Mouse (Mus musculus) limb, embryonic 14.5 days (tissue): ENCODE measurements at regions not wholly inside any gene's neighbourhood (a gene's known extent, or its start where the extent isn't known, plus 50 kb on each side); places are given as distances from the start of the nearest gene placed in this dataset.

Source experiments
- ATAC-seq: fragments of 200-750 bp; cut with Nextera tagmentation; 2 replicates; pipeline ENCODE4 v1.8.0; 2017; ENCODE audit warnings: low read depth, moderate number of reproducible peaks, moderate TSS enrichment; ENCODE audit not compliant: low FRiP score
- DNase-seq: peaks from one replicate; pipeline ENCODE4 v3.0.0-alpha.2; 2015; ENCODE audit warnings: low spot score
- H3K27ac ChIP-seq: fragments of 300-500 bp; sonication (generic); replicated peaks from 2 replicates; pipeline ENCODE4 v1.5.1; 2014; ENCODE audit warnings: low read depth, mild to moderate bottlenecking, low read length, moderate library complexity, mixed read lengths
- H3K27me3 ChIP-seq: fragments of 300-500 bp; sonication (generic); 2 replicates; pipeline ENCODE4 v1.6.1; 2014; ENCODE audit warnings: low read length, mixed read lengths; ENCODE audit not compliant: control insufficient read depth, insufficient read depth
- H3K36me3 ChIP-seq: fragments of 300-500 bp; sonication (generic); 2 replicates; pipeline ENCODE4 v1.6.1; 2014; ENCODE audit warnings: mild to moderate bottlenecking, low read length, moderate library complexity, mixed read lengths; ENCODE audit not compliant: control insufficient read depth, insufficient read depth
- H3K4me1 ChIP-seq: fragments of 300-500 bp; sonication (generic); 2 replicates; pipeline ENCODE4 v1.6.1; 2014; ENCODE audit warnings: antibody characterized with exemption, low read length, mixed read lengths; ENCODE audit not compliant: control insufficient read depth, insufficient read depth
- H3K4me2 ChIP-seq: fragments of 300-500 bp; sonication (generic); replicated peaks from 2 replicates; pipeline ENCODE4 v1.6.1; 2014; ENCODE audit warnings: low read depth, mild to moderate bottlenecking, low read length, moderate library complexity; ENCODE audit not compliant: severe bottlenecking
- H3K4me3 ChIP-seq: fragments of 300-500 bp; sonication (generic); replicated peaks from 2 replicates; pipeline ENCODE4 v1.5.1; 2014; ENCODE audit warnings: low read length
- H3K9ac ChIP-seq: fragments of 300-500 bp; sonication (generic); 2 replicates; pipeline ENCODE4 v1.6.1; 2014; ENCODE audit warnings: mild to moderate bottlenecking, low read depth, low read length, moderate library complexity; ENCODE audit not compliant: severe bottlenecking
- H3K9me3 ChIP-seq: fragments of 300-500 bp; sonication (generic); 2 replicates; pipeline ENCODE4 v1.6.1; 2016; ENCODE audit warnings: low read length; ENCODE audit not compliant: control insufficient read depth
- POLR2A ChIP-seq: fragments of 200-500 bp; IDR thresholded peaks from 2 replicates; pipeline ENCODE4 v1.8.0; 2012; ENCODE audit warnings: inconsistent platforms, mild to moderate bottlenecking, moderate library complexity, borderline replicate concordance; ENCODE audit not compliant: insufficient read depth, insufficient read length; ENCODE audit errors: extremely low read depth
- WGBS: fragments of 180-500 bp; shearing (Covaris S2); extraction: QIAGEN DNeasy Blood & Tissue Kit; methylation state at CpG from one replicate; pipeline ENCODE4 v1.1.7; 2014; 5-methylcytosine and 5-hydroxymethylcytosine counted together

- 22% methylated on average over 9 of the region's 9 CpGs for WGBS
- TF ChIP-seq POLR2A: no peak
- no peak overlapping the region for H3K27ac ChIP-seq
- H3K4me3 ChIP-seq: peak overlapping the region; percentile 2; the same call in 1 of the 2 replicates
- DNase-seq (no peak), ATAC-seq (no peak)
- H3K9me3 ChIP-seq: no peaks in the 10 kb centered on the region
- no peak overlapping the region for H3K9ac ChIP-seq
- H3K4me2 ChIP-seq: peak overlapping the region; percentile 28; the same call in 1 of the 2 replicates
- H3K27me3 ChIP-seq: no peaks in the 10 kb centered on the region
- H3K36me3 ChIP-seq: no peaks in the 10 kb centered on the region
- H3K4me1 ChIP-seq: no peaks in the 10 kb centered on the region
Observed at GRCm38 (mm10) chr3:141338224-141338982, 126.2 kb upstream of the Pdha2 start.

DNA sequence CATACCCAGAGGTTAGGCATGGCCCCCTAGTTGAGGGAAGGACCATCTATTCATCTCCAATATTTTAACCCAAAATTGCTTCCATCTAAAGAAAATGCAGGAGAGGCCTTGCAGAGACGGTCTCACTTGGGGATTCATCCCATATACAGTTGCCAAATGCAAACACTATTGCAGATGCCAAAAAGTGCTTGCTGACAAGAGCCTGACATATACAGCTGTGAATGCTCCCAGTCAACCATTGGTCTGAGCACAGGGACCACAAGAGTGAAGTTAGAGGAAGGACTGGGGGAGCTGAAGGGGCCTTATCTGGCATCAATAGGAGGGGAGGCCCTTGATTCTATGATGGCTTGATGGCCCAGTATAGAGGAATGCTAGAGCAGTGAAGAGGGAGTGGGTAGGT, 111.1 kb upstream of the Unc5c start:
- no peak overlapping the region for H3K4me3 ChIP-seq
- TF ChIP-seq POLR2A: no peak
- no peak overlapping the region for H3K9ac ChIP-seq
- no peak overlapping the region for H3K4me2 ChIP-seq
- DNase-seq: no peak
- H3K4me1 ChIP-seq: no peaks in the 10 kb centered on the region
- no peaks in the 10 kb centered on the region for H3K36me3 ChIP-seq
- H3K27ac ChIP-seq: no peak overlapping the region
- ATAC-seq: no peak
- WGBS: 82% methylated on average over 1 of the region's 1 CpGs
- no peaks in the 10 kb centered on the region for H3K9me3 ChIP-seq
- no peaks in the 10 kb centered on the region for H3K27me3 ChIP-seq

DNA sequence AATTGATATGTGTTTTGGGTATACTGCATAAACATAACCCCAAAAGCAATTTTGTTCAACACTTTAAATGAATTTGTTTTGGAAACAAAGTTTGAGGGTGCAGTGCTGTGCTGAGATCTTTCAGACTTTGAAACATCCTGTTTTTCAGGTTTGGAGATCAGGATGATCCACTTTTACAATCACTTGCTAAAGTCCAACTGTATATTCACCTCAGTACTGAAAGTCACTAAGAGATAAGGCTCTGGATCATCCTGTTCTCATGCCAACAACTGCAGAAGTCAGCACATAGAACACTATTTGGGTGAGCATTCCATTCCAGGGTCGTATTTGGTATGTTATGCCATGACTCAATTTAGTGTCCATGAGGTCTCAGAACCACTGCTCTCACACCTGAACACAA, 72.0 kb upstream of the Unc5c start:
- no peak for TF ChIP-seq POLR2A
- no peak overlapping the region for H3K4me3 ChIP-seq
- no peak overlapping the region for H3K27ac ChIP-seq
- H3K36me3 ChIP-seq: no peaks in the 10 kb centered on the region
- no peaks in the 10 kb centered on the region for H3K27me3 ChIP-seq
- 85% methylated on average over 1 of the region's 1 CpGs for WGBS
- H3K9me3 ChIP-seq: no peaks in the 10 kb centered on the region
- DNase-seq: no peak
- no peak overlapping the region for H3K4me2 ChIP-seq
- H3K9ac ChIP-seq: no peak overlapping the region
- no peaks in the 10 kb centered on the region for H3K4me1 ChIP-seq
- ATAC-seq: no peak

DNA sequence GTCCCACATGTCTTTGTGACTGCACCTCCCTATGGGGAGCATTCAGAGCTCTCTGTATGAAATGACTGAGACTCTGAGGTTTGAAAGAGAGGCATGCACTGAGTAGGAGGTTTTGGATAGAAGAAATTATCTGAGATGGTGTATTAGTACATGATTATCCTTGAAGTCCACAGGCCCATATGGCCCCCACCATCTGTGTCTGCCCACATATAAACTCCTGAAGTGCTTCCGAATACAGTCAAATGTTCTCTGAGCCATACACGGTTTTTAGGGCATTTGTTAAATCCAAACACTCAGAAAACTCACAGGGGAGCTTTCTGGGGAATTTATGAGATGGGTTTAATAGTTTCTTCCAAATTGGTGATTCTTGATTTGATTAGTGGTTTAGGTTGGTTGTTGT, 66.8 kb upstream of the Unc5c start:
- no peaks in the 10 kb centered on the region for H3K4me1 ChIP-seq
- no peak overlapping the region for H3K27ac ChIP-seq
- TF ChIP-seq POLR2A: no peak
- no peak overlapping the region for H3K9ac ChIP-seq
- ATAC-seq (no peak), DNase-seq (no peak)
- no peak overlapping the region for H3K4me3 ChIP-seq
- H3K36me3 ChIP-seq: no peaks in the 10 kb centered on the region
- H3K9me3 ChIP-seq: no peaks in the 10 kb centered on the region
- 12% methylated on average over 2 of the region's 2 CpGs for WGBS
- H3K4me2 ChIP-seq: no peak overlapping the region
- no peaks in the 10 kb centered on the region for H3K27me3 ChIP-seq
